Mouse (Mus musculus) frontal cortex, postnatal 14 days (tissue): ENCODE measurements around the gene Slc28a2.
"Not testable (repeated sequence)": the region's sequence is repeated elsewhere in the genome, so short reads cannot be mapped to it uniquely, and the experiment has no call there.

ENCODE experiments used
- DNase-seq, 2 experiments: peaks; one replicate each; pipeline ENCODE4 v3.0.0; 2022; ENCODE audit warnings: low spot score in 2 of 2

Slc28a2 gene

GRCm38 (mm10) chr2:122467351-122468013, 41.2 kb downstream of the Slc28a2 start:
- DNase-seq = peak; percentile 76 to 77

GRCm38 (mm10) chr2:122469221-122469620, 42.9 kb downstream of the Slc28a2 start:
- no peak for DNase-seq

- no peak for DNase-seq
Measured at GRCm38 (mm10) chr2:122476585-122476984, 50.3 kb downstream of the Slc28a2 start.

GRCm38 (mm10) chr2:122483787-122484186, 57.5 kb downstream of the Slc28a2 start:
- DNase-seq = not testable (repeated sequence)

GRCm38 (mm10) chr2:122484641-122485040, 58.4 kb downstream of the Slc28a2 start, which contains the start of gene Gm14085:
TSS of gene Gm14085 (plus strand) at chr2:122484941.
- DNase-seq = no peak

GRCm38 (mm10) chr2:122485654-122486053, 59.4 kb downstream of the Slc28a2 start:
- not testable (repeated sequence) for DNase-seq

GRCm38 (mm10) chr2:122486122-122486521, 59.8 kb downstream of the Slc28a2 start:
- DNase-seq = not testable (repeated sequence)

- no peak for DNase-seq
Measured at GRCm38 (mm10) chr2:122486674-122487073, 60.4 kb downstream of the Slc28a2 start.
